Mouse (Mus musculus): ENCODE measurements around the gene Adad2. TPM values are rescaled to one million over a fixed set of nuclear protein-coding genes. Genes with fewer than 3 reads are reported as not detected.

Gene Adad2
- polyA plus RNA-seq, 1 experiment, result 0.34 TPM

- H3K27ac ChIP-seq (ENCODE audit: control insufficient read depth, insufficient read depth, low read length), result no peak overlapping the region
- H3K36me3 ChIP-seq (ENCODE audit: control insufficient read depth, insufficient read depth, low read length), result no peaks in the 10 kb centered on the region
- no peaks in the 10 kb centered on the region for H3K4me1 ChIP-seq (replicated peaks; ENCODE audit: control insufficient read depth, insufficient read depth, low read length)
- no peak for DNase-seq
- TF ChIP-seq POLR2A (IDR thresholded peaks at IDR 0.05; ENCODE audit: control insufficient read depth, extremely low read depth, insufficient read depth, low read length, poor library complexity), result no peak
- no peak for TF ChIP-seq CTCF (IDR thresholded peaks at IDR 0.05; ENCODE audit: borderline replicate concordance, control insufficient read depth, extremely low read depth, insufficient read depth, low read length, poor library complexity)
- H3K4me3 ChIP-seq (ENCODE audit: control insufficient read depth, insufficient read depth, low read length), result no peak overlapping the region
- 76% methylated on average over 2 of the region's 2 CpGs for WGBS
- no peaks in the 10 kb centered on the region for H3K27me3 ChIP-seq (ENCODE audit: control insufficient read depth, insufficient read depth, low read length)
Measured at GRCm38 (mm10) chr8:119651324-119651723, 38.8 kb downstream of the Adad2 start.

GRCm38 (mm10) chr8:119656709-119657464, 44.3 kb downstream of the Adad2 start:
- no peak for TF ChIP-seq POLR2A (IDR thresholded peaks at IDR 0.05; ENCODE audit: control insufficient read depth, extremely low read depth, insufficient read depth, low read length, poor library complexity)
- no peak for TF ChIP-seq CTCF (IDR thresholded peaks at IDR 0.05; ENCODE audit: borderline replicate concordance, control insufficient read depth, extremely low read depth, insufficient read depth, low read length, poor library complexity)
- no peaks in the 10 kb centered on the region for H3K36me3 ChIP-seq (ENCODE audit: control insufficient read depth, insufficient read depth, low read length)
- H3K27me3 ChIP-seq (ENCODE audit: control insufficient read depth, insufficient read depth, low read length), result no peaks in the 10 kb centered on the region
- no peak overlapping the region for H3K4me3 ChIP-seq (ENCODE audit: control insufficient read depth, insufficient read depth, low read length)
- no peak overlapping the region for H3K27ac ChIP-seq (ENCODE audit: control insufficient read depth, insufficient read depth, low read length)
- H3K4me1 ChIP-seq (replicated peaks; ENCODE audit: control insufficient read depth, insufficient read depth, low read length), result no peaks in the 10 kb centered on the region
- DNase-seq, result peak; percentile 23
- 52% methylated on average over 5 of the region's 5 CpGs for WGBS

DNA sequence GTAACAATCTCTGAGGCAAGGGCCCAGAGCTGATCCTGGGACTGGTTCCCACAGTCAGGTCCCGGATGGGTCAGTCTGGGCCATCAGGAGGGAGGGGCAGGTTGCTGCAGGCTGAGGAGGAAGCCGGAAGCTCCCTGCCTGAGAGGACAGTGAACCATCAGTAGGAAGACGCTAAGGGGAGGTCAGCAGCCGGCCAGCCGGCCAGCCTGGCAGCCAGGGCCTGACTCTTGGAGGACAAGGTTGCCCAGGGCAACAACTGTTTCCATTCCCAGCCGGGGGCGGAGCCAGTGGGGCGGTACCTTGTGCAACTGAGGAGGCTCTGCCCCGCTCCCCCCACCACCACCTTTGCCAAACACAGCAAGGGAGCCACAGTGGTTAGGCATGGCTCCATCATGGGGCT, 48.5 kb downstream of the Adad2 start:
- 75% methylated on average over 9 of the region's 9 CpGs for WGBS
- Histone ChIP-seq H3K27ac (ENCODE audit: control insufficient read depth, insufficient read depth, low read length) (no peak overlapping the region), H3K27me3 (ENCODE audit: control insufficient read depth, insufficient read depth, low read length) (no peaks in the 10 kb centered on the region; the same call in 1 of the 2 replicates), H3K4me3 (ENCODE audit: control insufficient read depth, insufficient read depth, low read length) (no peak overlapping the region), H3K36me3 (ENCODE audit: control insufficient read depth, insufficient read depth, low read length) (no peaks in the 10 kb centered on the region), H3K4me1 (replicated peaks; ENCODE audit: control insufficient read depth, insufficient read depth, low read length) (no peaks in the 10 kb centered on the region)
- no peak for TF ChIP-seq POLR2A (IDR thresholded peaks at IDR 0.05; ENCODE audit: control insufficient read depth, extremely low read depth, insufficient read depth, low read length, poor library complexity)
- TF ChIP-seq CTCF (IDR thresholded peaks at IDR 0.05; ENCODE audit: borderline replicate concordance, control insufficient read depth, extremely low read depth, insufficient read depth, low read length, poor library complexity), result no peak
- DNase-seq, result no peak

GRCm38 (mm10) chr8:119661892-119662291, 49.3 kb downstream of the Adad2 start:
- no peak for DNase-seq
- H3K4me3 ChIP-seq (ENCODE audit: control insufficient read depth, insufficient read depth, low read length), result no peak overlapping the region
- 66% methylated on average over 6 of the region's 6 CpGs for WGBS
- H3K36me3 ChIP-seq (ENCODE audit: control insufficient read depth, insufficient read depth, low read length), result no peaks in the 10 kb centered on the region
- no peak overlapping the region for H3K27ac ChIP-seq (ENCODE audit: control insufficient read depth, insufficient read depth, low read length)
- TF ChIP-seq POLR2A (IDR thresholded peaks at IDR 0.05; ENCODE audit: control insufficient read depth, extremely low read depth, insufficient read depth, low read length, poor library complexity), result no peak
- TF ChIP-seq CTCF (IDR thresholded peaks at IDR 0.05; ENCODE audit: borderline replicate concordance, control insufficient read depth, extremely low read depth, insufficient read depth, low read length, poor library complexity), result no peak
- H3K4me1 ChIP-seq (replicated peaks; ENCODE audit: control insufficient read depth, insufficient read depth, low read length), result no peaks in the 10 kb centered on the region
- no peaks in the 10 kb centered on the region; the same call in 1 of the 2 replicates for H3K27me3 ChIP-seq (ENCODE audit: control insufficient read depth, insufficient read depth, low read length)

GRCm38 (mm10) chr8:119663440-119663839, 50.9 kb downstream of the Adad2 start:
- WGBS, result 92% methylated on average over 11 of the region's 11 CpGs
- Histone ChIP-seq H3K4me1 (replicated peaks; ENCODE audit: control insufficient read depth, insufficient read depth, low read length) (no peaks in the 10 kb centered on the region), H3K27ac (ENCODE audit: control insufficient read depth, insufficient read depth, low read length) (no peak overlapping the region), H3K4me3 (ENCODE audit: control insufficient read depth, insufficient read depth, low read length) (no peak overlapping the region), H3K36me3 (ENCODE audit: control insufficient read depth, insufficient read depth, low read length) (no peaks in the 10 kb centered on the region), H3K27me3 (ENCODE audit: control insufficient read depth, insufficient read depth, low read length) (no peaks in the 10 kb centered on the region; the same call in 1 of the 2 replicates)
- DNase-seq, result no peak
- TF ChIP-seq CTCF (IDR thresholded peaks at IDR 0.05; ENCODE audit: borderline replicate concordance, control insufficient read depth, extremely low read depth, insufficient read depth, low read length, poor library complexity) (no peak), POLR2A (IDR thresholded peaks at IDR 0.05; ENCODE audit: control insufficient read depth, extremely low read depth, insufficient read depth, low read length, poor library complexity) (no peak)

DNA sequence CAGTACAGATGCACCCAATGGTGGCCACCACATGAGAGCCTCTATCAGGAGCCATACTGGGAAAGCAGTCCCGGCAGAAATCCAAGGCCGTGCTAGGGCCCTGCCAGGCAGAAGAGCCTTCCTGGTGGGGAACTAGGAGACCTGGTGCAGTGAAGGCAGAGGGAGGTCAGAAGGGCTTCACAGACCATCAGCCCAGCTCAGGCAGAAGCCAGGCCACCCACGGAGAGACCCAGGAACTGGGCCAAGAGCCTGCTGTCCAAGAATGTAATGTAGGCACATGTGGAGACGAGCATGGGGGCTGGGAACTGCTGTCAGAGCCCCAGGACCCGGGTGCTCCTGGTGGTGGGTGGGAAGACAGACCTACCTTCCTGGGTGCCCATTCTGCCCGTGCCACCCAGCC, 52.7 kb downstream of the Adad2 start:
- Histone ChIP-seq H3K36me3 (ENCODE audit: control insufficient read depth, insufficient read depth, low read length) (no peaks in the 10 kb centered on the region), H3K27ac (ENCODE audit: control insufficient read depth, insufficient read depth, low read length) (no peak overlapping the region), H3K4me1 (replicated peaks; ENCODE audit: control insufficient read depth, insufficient read depth, low read length) (no peaks in the 10 kb centered on the region), H3K27me3 (ENCODE audit: control insufficient read depth, insufficient read depth, low read length) (no peaks in the 10 kb centered on the region; the same call in 1 of the 2 replicates), H3K4me3 (ENCODE audit: control insufficient read depth, insufficient read depth, low read length) (no peak overlapping the region)
- DNase-seq, result no peak
- 89% methylated on average over 6 of the region's 6 CpGs for WGBS
- TF ChIP-seq CTCF (IDR thresholded peaks at IDR 0.05; ENCODE audit: borderline replicate concordance, control insufficient read depth, extremely low read depth, insufficient read depth, low read length, poor library complexity) (no peak), POLR2A (IDR thresholded peaks at IDR 0.05; ENCODE audit: control insufficient read depth, extremely low read depth, insufficient read depth, low read length, poor library complexity) (no peak)

Other genes starting within 250 kb of the Adad2 start
- 20.7 and 22.1 TPM in 2 replicates for gene Mlycd, start 217.9 kb upstream of the Adad2 start, polyA plus RNA-seq (2012; rRNA removed)
- gene Osgin1, start 178.6 kb upstream of the Adad2 start, polyA plus RNA-seq (2012; rRNA removed), result 7.7 and 7.8 TPM in 2 replicates
- gene Necab2, start 166.0 kb upstream of the Adad2 start, polyA plus RNA-seq (2012; rRNA removed), result 0.06 and 0.12 TPM in 2 replicates
- 0.27 and 0.51 TPM in 2 replicates for gene Slc38a8, start 111.0 kb upstream of the Adad2 start, polyA plus RNA-seq (2012; rRNA removed)
- gene Mbtps1, start 54.0 kb upstream of the Adad2 start, polyA plus RNA-seq (2012; rRNA removed), result 166 and 177 TPM in 2 replicates
- gene Hsdl1, start 37.6 kb upstream of the Adad2 start, polyA plus RNA-seq (2012; rRNA removed), result 149 and 176 TPM in 2 replicates
- 0.90 and 1.1 TPM in 2 replicates for gene Dnaaf1, start 37.5 kb upstream of the Adad2 start, polyA plus RNA-seq (2012; rRNA removed)
- 109 and 112 TPM in 2 replicates for gene Taf1c, start 7.5 kb upstream of the Adad2 start, polyA plus RNA-seq (2012; rRNA removed)
- 0.32 and 0.47 TPM in 2 replicates for gene Kcng4, start 22.9 kb downstream of the Adad2 start, polyA plus RNA-seq (2012; rRNA removed)
- gene Wfdc1, start 53.6 kb downstream of the Adad2 start, polyA plus RNA-seq (2012; rRNA removed), result 5.9 and 7.4 TPM in 2 replicates
- 0.16 and 0.19 TPM in 2 replicates for gene Atp2c2, start 87.3 kb downstream of the Adad2 start, polyA plus RNA-seq (2012; rRNA removed)
- gene Tldc1, start 165.7 kb downstream of the Adad2 start, polyA plus RNA-seq (2012; rRNA removed), result 13.9 and 14.0 TPM in 2 replicates
- gene Cotl1, start 227.8 kb downstream of the Adad2 start, polyA plus RNA-seq (2012; rRNA removed), result 428 and 476 TPM in 2 replicates
- gene Klhl36, start 249.5 kb downstream of the Adad2 start, polyA plus RNA-seq (2012; rRNA removed), result 41.8 and 51.0 TPM in 2 replicates